In the genomic region with DNA sequence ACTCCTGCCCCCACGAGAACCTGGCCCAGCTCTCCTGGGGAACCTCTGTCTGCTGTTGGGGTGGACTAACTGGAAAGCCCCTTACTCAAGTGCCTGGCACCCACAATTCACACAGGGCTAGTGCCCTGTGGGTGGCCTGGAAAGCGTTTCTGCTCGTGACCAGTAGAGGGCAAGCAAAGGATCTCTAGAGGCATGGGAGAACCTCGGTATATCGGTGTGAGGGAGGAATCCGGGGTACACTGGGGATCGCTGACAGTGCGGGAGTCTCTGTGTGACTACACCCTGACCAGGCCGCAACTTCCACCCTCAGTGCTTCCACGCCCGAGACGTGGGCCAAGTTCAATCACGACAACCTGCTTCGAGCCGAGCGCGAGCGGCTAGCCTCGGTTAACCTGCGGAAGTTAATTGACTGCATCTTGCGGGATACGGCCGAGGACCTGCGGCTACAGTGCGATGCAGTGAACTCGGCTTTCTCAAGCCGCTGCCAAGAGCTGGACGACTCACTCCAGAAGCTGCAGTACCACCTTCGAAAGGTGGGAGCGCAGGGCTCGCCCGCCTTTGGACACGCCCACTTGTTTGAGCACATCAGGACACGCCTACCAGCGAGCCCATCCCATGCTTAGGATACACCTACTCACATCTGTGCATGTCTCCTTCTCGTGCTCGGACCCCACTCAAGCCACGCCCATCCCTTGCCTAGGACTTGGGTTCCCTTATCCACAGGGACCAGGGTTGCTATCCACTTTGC, we compare ENCODE assay signal across 8 mouse cellular contexts. TPM values are rescaled to one million over a fixed set of nuclear protein-coding genes. Genes with fewer than 3 reads are reported as not detected.
DNase-seq lines count a peak whose midpoint lies in the region; ATAC-seq lines count a peak whose summit lies in the region.

No protein-coding gene starts in this region.

- H3K4me2 ChIP-seq in intestine, embryonic 15.5 days (replicated peaks), result peak overlapping the region; percentile 93
- peak overlapping the region; percentile 68 for H3K4me2 ChIP-seq in midbrain, embryonic 11.5 days

- H3K27ac ChIP-seq in intestine, embryonic 15.5 days, result no peak overlapping the region
- no peak overlapping the region for H3K27ac ChIP-seq in limb, embryonic 10.5 days
- H3K27ac ChIP-seq in midbrain, embryonic 11.5 days (ENCODE audit: low read depth, low read length), result no peak overlapping the region

- peaks cover 9% of the 10 kb centered on the region for H3K27me3 ChIP-seq in intestine, embryonic 15.5 days (replicated peaks)
- H3K27me3 ChIP-seq in limb, embryonic 10.5 days (ENCODE audit: low read depth, poor library complexity, severe bottlenecking), result peaks cover 92% of the 10 kb centered on the region
- peaks cover 12% of the 10 kb centered on the region for H3K27me3 ChIP-seq in midbrain, embryonic 11.5 days (ENCODE audit: control insufficient read depth, insufficient read depth, low read length)

- DNase-seq in heart, adult 11 months, result peak; percentile 94
- no peak for DNase-seq in heart, postnatal 25 days (ENCODE audit: low spot score)
- DNase-seq in cerebellum, postnatal 14 days, result peak; percentile 59 to 76
- DNase-seq in frontal cortex, postnatal 25 days (ENCODE audit: low spot score in 2 of 2), result peak; percentile 36 to 44
- peak; percentile 81 for DNase-seq in limb, embryonic 10.5 days (ENCODE audit: low spot score)
- DNase-seq in midbrain, embryonic 11.5 days (ENCODE audit: low spot score, missing footprints), result peak; percentile 97
- DNase-seq in spleen, adult 12 weeks (ENCODE audit: low spot score), result peak; percentile 30

- peak overlapping the region; percentile 34; the same call in 1 of the 2 replicates for H3K9ac ChIP-seq in intestine, embryonic 15.5 days
- H3K9ac ChIP-seq in midbrain, embryonic 11.5 days (ENCODE audit: low read length), result peak overlapping the region; percentile 42

- no peaks in the 10 kb centered on the region for H3K36me3 ChIP-seq in intestine, embryonic 15.5 days
- no peaks in the 10 kb centered on the region for H3K36me3 ChIP-seq in limb, embryonic 10.5 days
- H3K36me3 ChIP-seq in midbrain, embryonic 11.5 days (ENCODE audit: control insufficient read depth, insufficient read depth, low read length), result no peaks in the 10 kb centered on the region

- peak overlapping the region; percentile 44 for H3K4me3 ChIP-seq in intestine, embryonic 15.5 days (replicated peaks)
- H3K4me3 ChIP-seq in limb, embryonic 10.5 days, result peak overlapping the region; percentile 48
- H3K4me3 ChIP-seq in midbrain, embryonic 11.5 days (ENCODE audit: low read depth, low read length), result peak overlapping the region; percentile 29

- WGBS in intestine, embryonic 15.5 days, result 2% methylated on average over 38 of the region's 38 CpGs
- WGBS in limb, embryonic 10.5 days, result 2% methylated on average over 38 of the region's 38 CpGs
- WGBS in midbrain, embryonic 11.5 days, result 3% methylated on average over 38 of the region's 38 CpGs

- intact Hi-C loops in heart, postnatal 25 days (cut with DNase I), result loop anchor here (5.0 to 10.0 kb wide), 2 partner anchors 142 to 330 kb away; a partner anchor contains a TSS

- H3K9me3 ChIP-seq in intestine, embryonic 15.5 days, result no peaks in the 10 kb centered on the region
- no peaks in the 10 kb centered on the region for H3K9me3 ChIP-seq in limb, embryonic 10.5 days (replicated peaks)
- no peaks in the 10 kb centered on the region for H3K9me3 ChIP-seq in midbrain, embryonic 11.5 days (ENCODE audit: control insufficient read depth, low read length)

- ATAC-seq in intestine, embryonic 15.5 days, result peak; percentile 88
- ATAC-seq in midbrain, embryonic 11.5 days (ENCODE audit: low FRiP score), result peak; percentile 60; the same call in 1 of the 2 replicates

- peaks cover 10% of the 10 kb centered on the region for H3K4me1 ChIP-seq in intestine, embryonic 15.5 days (replicated peaks)
- peaks cover 27% of the 10 kb centered on the region for H3K4me1 ChIP-seq in limb, embryonic 10.5 days
- H3K4me1 ChIP-seq in midbrain, embryonic 11.5 days (ENCODE audit: control insufficient read depth, insufficient read depth, low read length), result peaks cover 11% of the 10 kb centered on the region

RNA-seq across cellular contexts. Expression of a gene that starts 20.1 kb away (rescaled TPM):
- not detected for total RNA-seq in heart, postnatal 25 days (2021)
- polyA plus RNA-seq in intestine, embryonic 15.5 days (2015; fragmentation: Nextera tagmentation; extraction: Ambion mirVana), result not detected in 2 replicates
- not detected in 2 replicates for polyA plus RNA-seq in limb, embryonic 10.5 days (2016; fragmentation: Nextera tagmentation; extraction: Ambion mirVana)
- polyA plus RNA-seq in midbrain, embryonic 11.5 days (2014; fragmentation: Nextera tagmentation; extraction: Ambion mirVana), result 0.12 TPM in 1 of 2 replicates, not detected in the other

RNA-seq across cellular contexts. Expression of a gene that starts 22.6 kb away (rescaled TPM):
- not detected for total RNA-seq in heart, postnatal 25 days (2021)
- 0.49 and 0.73 TPM in 2 replicates for polyA plus RNA-seq in intestine, embryonic 15.5 days (2015; fragmentation: Nextera tagmentation; extraction: Ambion mirVana)
- polyA plus RNA-seq in limb, embryonic 10.5 days (2016; fragmentation: Nextera tagmentation; extraction: Ambion mirVana), result 0.20 TPM in 1 of 2 replicates, not detected in the other
- polyA plus RNA-seq in midbrain, embryonic 11.5 days (2014; fragmentation: Nextera tagmentation; extraction: Ambion mirVana), result not detected in 2 replicates

RNA-seq across cellular contexts. Expression of a gene that starts 40.9 kb away (rescaled TPM):
- total RNA-seq in heart, postnatal 25 days (2021), result 1 to 10 TPM; 6.9 to 7.3 TPM
- polyA plus RNA-seq in intestine, embryonic 15.5 days (2015; fragmentation: Nextera tagmentation; extraction: Ambion mirVana), result 4.3 and 4.6 TPM in 2 replicates
- 1.8 and 3.2 TPM in 2 replicates for polyA plus RNA-seq in limb, embryonic 10.5 days (2016; fragmentation: Nextera tagmentation; extraction: Ambion mirVana)
- 3.5 and 4.3 TPM in 2 replicates for polyA plus RNA-seq in midbrain, embryonic 11.5 days (2014; fragmentation: Nextera tagmentation; extraction: Ambion mirVana)
